Mouse (Mus musculus) kidney, postnatal 0 days (tissue): ENCODE measurements at regions not wholly inside any gene's neighbourhood (a gene's known extent, or its start where the extent isn't known, plus 50 kb on each side); places are given as distances from the start of the nearest gene placed in this dataset.

Source experiments
- ATAC-seq: fragments of 200-750 bp; cut with Nextera tagmentation; replicated peaks from 2 replicates; pipeline ENCODE4 v1.8.0; 2017; ENCODE audit warnings: low read depth, moderate number of reproducible peaks, moderate TSS enrichment, moderate library complexity; ENCODE audit not compliant: low FRiP score
- DNase-seq: peaks from one replicate; pipeline ENCODE4 v3.0.0-alpha.2; 2016; ENCODE audit warnings: low spot score
- H3K27ac ChIP-seq: fragments of 300-500 bp; sonication (generic); 2 replicates; pipeline ENCODE4 v1.5.1; 2014; ENCODE audit warnings: mild to moderate bottlenecking
- H3K27me3 ChIP-seq: fragments of 300-500 bp; sonication (generic); 2 replicates; pipeline ENCODE4 v1.6.1; 2014; ENCODE audit warnings: low read length, mixed read lengths; ENCODE audit not compliant: insufficient read depth
- H3K36me3 ChIP-seq: fragments of 300-500 bp; sonication (generic); 2 replicates; pipeline ENCODE4 v1.6.1; 2014; ENCODE audit warnings: low read length, mixed read lengths; ENCODE audit not compliant: insufficient read depth
- H3K4me1 ChIP-seq: fragments of 300-500 bp; sonication (generic); replicated peaks from 2 replicates; pipeline ENCODE4 v1.6.1; 2014; ENCODE audit warnings: antibody characterized with exemption, low read length, mixed read lengths; ENCODE audit not compliant: insufficient read depth
- H3K4me2 ChIP-seq: fragments of 300-500 bp; sonication (generic); 2 replicates; pipeline ENCODE4 v1.6.1; 2014; ENCODE audit warnings: mild to moderate bottlenecking, low read length, moderate library complexity, mixed read lengths
- H3K4me3 ChIP-seq: fragments of 300-500 bp; sonication (generic); replicated peaks from 2 replicates; pipeline ENCODE4 v1.5.1; 2014; ENCODE audit warnings: low read depth, low read length
- H3K9ac ChIP-seq: fragments of 300-500 bp; sonication (generic); 2 replicates; pipeline ENCODE4 v1.6.1; 2014; ENCODE audit warnings: low read depth, low read length
- H3K9me3 ChIP-seq: fragments of 300-500 bp; sonication (generic); replicated peaks from 2 replicates; pipeline ENCODE4 v1.6.1; 2016; ENCODE audit warnings: low read length, inconsistent platforms, mixed read lengths
- CTCF ChIP-seq: IDR thresholded peaks from 2 replicates; pipeline ENCODE4 v1.5.1; 2016; ENCODE audit warnings: antibody characterized with exemption, low read depth, mild to moderate bottlenecking, moderate library complexity
- WGBS: fragments of 180-500 bp; shearing (Covaris S2); extraction: QIAGEN DNeasy Blood & Tissue Kit; methylation state at CpG from one replicate; pipeline ENCODE4 v1.1.7; 2014; 5-methylcytosine and 5-hydroxymethylcytosine counted together

DNA sequence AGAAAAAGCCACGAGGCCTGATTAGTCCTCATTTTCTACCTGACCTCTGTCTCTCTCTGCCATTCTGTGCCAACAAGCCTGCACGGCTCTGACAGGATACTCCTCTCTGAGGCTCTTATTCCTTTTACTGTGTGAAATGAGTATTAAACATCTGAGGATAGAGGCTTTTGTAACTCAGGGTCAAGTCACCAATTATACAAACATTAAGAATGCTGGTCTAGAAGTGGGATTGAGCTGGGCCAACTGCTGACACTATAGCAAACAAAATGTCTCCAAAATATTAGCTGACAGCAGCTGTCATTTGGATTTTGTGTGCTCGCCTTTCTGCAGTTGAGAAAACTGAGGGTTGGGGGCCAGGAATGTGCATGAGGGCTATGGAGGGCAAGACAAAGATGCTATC, 94.8 kb downstream of the Nmur2 start:
- TF ChIP-seq CTCF = no peak
- H3K27me3 ChIP-seq = no peaks in the 10 kb centered on the region
- no peak overlapping the region for H3K4me2 ChIP-seq
- no peaks in the 10 kb centered on the region for H3K9me3 ChIP-seq
- no peaks in the 10 kb centered on the region for H3K4me1 ChIP-seq
- no peak overlapping the region for H3K27ac ChIP-seq
- no peaks in the 10 kb centered on the region for H3K36me3 ChIP-seq
- H3K9ac ChIP-seq = no peak overlapping the region
- H3K4me3 ChIP-seq = no peak overlapping the region
- WGBS = 63% methylated on average over 3 of the region's 3 CpGs
- no peak for DNase-seq
- no peak for ATAC-seq

DNA sequence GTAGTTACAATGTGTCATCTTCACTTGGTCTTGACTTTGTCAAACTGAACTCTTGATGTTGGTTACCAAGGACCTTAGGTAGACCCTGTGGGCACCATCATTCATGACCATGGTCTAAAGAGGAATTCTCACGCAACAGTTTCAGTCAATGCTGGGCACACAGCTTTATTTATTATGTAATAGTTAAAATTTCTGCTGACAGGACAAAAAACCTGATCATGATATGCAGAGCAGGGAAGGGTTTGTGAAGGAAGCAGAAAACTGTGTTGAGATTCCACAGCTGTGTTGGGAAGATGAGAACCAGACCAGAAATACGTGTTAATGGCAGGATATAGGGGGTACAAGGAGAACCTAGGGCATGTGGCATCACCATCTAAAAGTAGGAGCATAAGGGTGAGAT, 100.8 kb downstream of the Nmur2 start:
- DNase-seq (no peak), ATAC-seq (no peak)
- Histone ChIP-seq H3K4me3 (no peak overlapping the region), H3K4me1 (no peaks in the 10 kb centered on the region), H3K9ac (no peak overlapping the region), H3K36me3 (no peaks in the 10 kb centered on the region), H3K9me3 (no peaks in the 10 kb centered on the region), H3K27me3 (no peaks in the 10 kb centered on the region), H3K27ac (no peak overlapping the region), H3K4me2 (no peak overlapping the region)
- WGBS = 79% methylated on average over 2 of the region's 2 CpGs
- TF ChIP-seq CTCF = no peak

DNA sequence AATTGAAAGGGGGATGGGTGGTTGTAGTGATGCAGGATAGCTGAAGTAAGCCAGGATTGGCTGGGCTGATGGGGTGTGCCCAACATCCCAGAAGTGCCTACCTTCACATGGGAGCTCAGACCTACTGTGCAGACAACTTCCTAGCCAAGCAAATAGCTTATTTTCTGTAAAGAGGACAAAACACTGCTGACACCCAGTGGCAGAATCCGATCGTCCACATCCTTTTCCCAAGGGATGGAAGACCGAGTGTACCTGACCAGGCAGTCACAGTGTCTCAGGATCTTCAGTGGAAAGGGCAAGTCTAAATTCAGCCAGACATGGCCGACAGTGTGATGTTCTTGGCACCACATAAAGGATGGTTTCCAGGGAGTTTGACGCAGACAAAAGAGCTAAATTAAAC, 114.4 kb downstream of the Nmur2 start:
- WGBS = 89% methylated on average over 5 of the region's 5 CpGs
- no peak overlapping the region for H3K27ac ChIP-seq
- DNase-seq (no peak), ATAC-seq (no peak)
- no peak overlapping the region for H3K9ac ChIP-seq
- H3K4me1 ChIP-seq = no peaks in the 10 kb centered on the region
- H3K27me3 ChIP-seq = no peaks in the 10 kb centered on the region
- no peak overlapping the region for H3K4me3 ChIP-seq
- TF ChIP-seq CTCF = no peak
- no peaks in the 10 kb centered on the region for H3K9me3 ChIP-seq
- H3K36me3 ChIP-seq = no peaks in the 10 kb centered on the region
- no peak overlapping the region for H3K4me2 ChIP-seq

DNA sequence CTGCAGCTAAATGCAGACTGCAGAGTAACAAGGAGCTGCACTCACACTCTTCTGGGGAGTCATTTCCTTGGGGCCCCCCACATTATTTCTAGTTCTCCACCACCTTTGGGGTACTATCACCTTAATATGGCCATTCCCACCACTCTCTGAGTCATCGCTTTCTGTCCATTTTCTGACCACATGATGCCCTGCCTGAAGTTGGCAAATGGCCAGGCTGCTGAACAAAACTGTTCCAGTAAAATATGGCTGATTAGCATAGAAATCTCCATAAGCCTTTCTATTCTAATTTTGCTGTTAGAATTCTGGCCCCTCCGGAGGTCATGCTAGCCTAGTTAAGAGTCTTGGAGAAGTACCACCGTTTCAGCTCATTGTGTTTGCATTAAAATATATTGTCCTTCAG, 121.7 kb downstream of the Nmur2 start:
- Histone ChIP-seq H3K4me1 (no peaks in the 10 kb centered on the region), H3K9me3 (no peaks in the 10 kb centered on the region), H3K27ac (no peak overlapping the region), H3K4me3 (no peak overlapping the region), H3K4me2 (no peak overlapping the region), H3K9ac (no peak overlapping the region), H3K36me3 (no peaks in the 10 kb centered on the region), H3K27me3 (no peaks in the 10 kb centered on the region)
- ATAC-seq (no peak), DNase-seq (no peak)
- TF ChIP-seq CTCF = no peak
- WGBS = 78% methylated on average over 3 of the region's 3 CpGs

DNA sequence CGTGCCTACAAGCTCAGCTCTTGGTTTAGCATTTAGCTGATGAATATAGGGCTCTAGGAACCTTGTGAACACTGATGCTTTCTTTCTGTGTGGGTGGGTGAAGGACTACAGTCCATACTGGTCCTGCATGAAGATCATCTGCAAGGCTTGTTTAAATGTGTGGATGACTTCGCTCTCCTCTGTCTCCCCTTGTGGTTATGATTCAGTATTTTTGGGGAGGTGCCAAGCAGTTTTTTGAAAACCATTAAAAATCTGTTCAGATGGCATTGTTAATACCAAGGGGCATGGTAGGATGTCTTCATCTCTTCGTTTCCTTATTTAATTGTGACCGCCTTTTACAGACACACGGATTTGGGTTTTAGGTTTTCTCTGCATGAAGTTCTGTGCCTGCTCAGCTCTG, 122.4 kb downstream of the Nmur2 start:
- no peak for TF ChIP-seq CTCF
- DNase-seq (no peak), ATAC-seq (no peak)
- no peak overlapping the region for H3K4me3 ChIP-seq
- H3K4me2 ChIP-seq = no peak overlapping the region
- H3K9ac ChIP-seq = no peak overlapping the region
- 83% methylated on average over 5 of the region's 5 CpGs for WGBS
- H3K27ac ChIP-seq = no peak overlapping the region
- H3K4me1 ChIP-seq = no peaks in the 10 kb centered on the region
- no peaks in the 10 kb centered on the region for H3K36me3 ChIP-seq
- H3K27me3 ChIP-seq = no peaks in the 10 kb centered on the region
- no peaks in the 10 kb centered on the region for H3K9me3 ChIP-seq

DNA sequence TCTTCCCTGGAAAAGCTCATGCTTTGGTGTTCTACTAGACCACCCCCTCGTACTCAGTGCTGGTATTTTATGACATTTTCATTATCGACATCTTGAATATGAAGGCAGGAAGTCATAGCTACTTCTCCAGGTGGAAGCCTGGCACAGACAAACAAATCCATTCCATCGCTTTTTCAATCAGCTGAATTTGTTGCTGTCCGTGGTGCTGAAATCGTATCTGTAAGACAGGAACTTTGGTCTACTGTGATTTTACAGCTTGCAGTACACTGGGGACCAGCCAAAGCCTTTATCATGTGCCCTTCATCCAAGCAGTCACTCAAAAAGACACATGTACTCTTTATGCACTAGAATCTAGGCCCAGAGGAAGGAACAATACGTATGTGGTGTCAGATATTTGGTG, 143.3 kb downstream of the Nmur2 start:
- H3K4me3 ChIP-seq = no peak overlapping the region
- TF ChIP-seq CTCF = no peak
- 21% methylated on average over 6 of the region's 6 CpGs for WGBS
- ATAC-seq = no peak
- H3K9me3 ChIP-seq = no peaks in the 10 kb centered on the region
- DNase-seq = peak; percentile 74
- no peaks in the 10 kb centered on the region for H3K27me3 ChIP-seq
- no peak overlapping the region for H3K27ac ChIP-seq
- H3K36me3 ChIP-seq = no peaks in the 10 kb centered on the region
- H3K9ac ChIP-seq = no peak overlapping the region
- H3K4me1 ChIP-seq = no peaks in the 10 kb centered on the region
- H3K4me2 ChIP-seq = no peak overlapping the region

DNA sequence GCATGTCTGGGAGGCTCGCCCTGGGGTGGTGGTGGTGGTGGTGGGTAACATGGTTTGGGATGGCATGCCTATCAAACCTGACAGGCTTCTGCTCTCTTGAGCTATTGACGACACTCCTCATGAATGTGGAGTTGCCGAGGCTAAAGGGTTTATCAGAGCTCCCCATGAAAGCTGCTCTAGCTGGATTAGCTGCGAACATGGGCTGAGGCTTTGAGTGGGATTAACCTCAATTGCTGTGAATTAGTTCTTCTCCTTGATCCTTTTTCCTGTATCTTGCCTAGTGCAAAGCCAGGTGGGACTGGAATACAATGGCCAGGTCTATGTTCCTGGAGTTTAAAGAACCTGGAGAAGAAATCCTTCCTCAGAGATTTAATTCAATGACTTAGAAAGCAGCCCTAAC, 150.6 kb downstream of the Nmur2 start:
- H3K4me2 ChIP-seq = no peak overlapping the region
- H3K36me3 ChIP-seq = no peaks in the 10 kb centered on the region
- DNase-seq (no peak), ATAC-seq (no peak)
- H3K9ac ChIP-seq = no peak overlapping the region
- no peak overlapping the region for H3K4me3 ChIP-seq
- 78% methylated on average over 4 of the region's 4 CpGs for WGBS
- no peaks in the 10 kb centered on the region for H3K9me3 ChIP-seq
- H3K27me3 ChIP-seq = no peaks in the 10 kb centered on the region
- H3K27ac ChIP-seq = no peak overlapping the region
- no peak for TF ChIP-seq CTCF
- no peaks in the 10 kb centered on the region for H3K4me1 ChIP-seq
